Mouse (Mus musculus): Measurements from ENCODE around the gene Mcts1.
A peak's percentile ranks its signal among the peaks of the same experiment; 100 is the strongest.

The Mcts1 gene

DNA sequence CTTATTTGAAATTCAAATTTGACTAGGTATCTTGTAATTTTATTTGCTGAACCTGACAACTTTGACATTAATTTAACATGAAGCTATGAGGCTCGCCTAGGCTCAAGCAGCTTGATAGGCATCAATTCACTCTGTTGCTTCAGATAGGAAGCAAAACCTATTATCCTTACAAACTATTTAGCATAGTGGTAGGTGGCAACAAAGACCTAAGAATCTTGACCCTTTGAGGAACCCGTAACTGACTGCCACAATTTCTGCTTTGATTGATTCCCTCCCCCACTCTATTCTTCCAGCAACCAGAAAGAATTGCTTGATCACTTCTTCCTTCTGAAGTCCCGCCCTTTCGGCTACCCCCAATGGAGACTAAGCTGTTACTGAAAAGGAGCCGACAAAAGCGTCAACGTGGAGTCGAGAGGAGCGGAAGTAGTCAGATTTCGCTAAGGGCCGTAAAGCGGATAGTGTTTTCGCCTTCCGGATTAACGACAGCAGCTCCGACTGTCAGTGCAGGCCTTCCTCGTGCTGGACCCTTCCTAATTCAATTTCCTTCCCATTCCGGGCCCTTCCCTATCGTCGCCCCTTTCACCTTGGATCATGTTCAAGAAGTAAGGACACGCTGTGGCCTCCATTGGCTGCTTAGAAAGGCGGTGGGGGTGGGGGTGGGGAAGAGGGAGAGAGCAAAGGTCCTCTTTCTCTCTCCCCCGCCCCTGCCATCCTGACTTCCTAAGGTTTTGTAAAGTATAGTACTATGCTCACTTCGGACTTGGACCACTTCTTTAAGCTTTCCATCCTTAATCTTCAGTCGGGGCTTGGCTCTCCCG, at the start of gene Mcts1:
Gene Mcts1 (plus strand): TSS at position 402 of the 818 bp plus-strand sequence.
- peak; percentile 86 for DNase-seq (ENCODE audit: low read depth, low spot score)

- DNase-seq (ENCODE audit: low read depth, low spot score) = no peak
These were observed 47.1 kb upstream of the Mcts1 start for GRCm38 (mm10) chrX:38553255-38553654.

GRCm38 (mm10) chrX:38563941-38564541, 36.3 kb upstream of the Mcts1 start:
- DNase-seq (ENCODE audit: low read depth, low spot score) = peak; percentile 2

- peak; percentile 90 for DNase-seq (ENCODE audit: low read depth, low spot score)
These were observed 35.7 kb upstream of the Mcts1 start for GRCm38 (mm10) chrX:38564542-38565175.

- DNase-seq (ENCODE audit: low read depth, low spot score) = no peak
These were observed 35.2 kb upstream of the Mcts1 start for GRCm38 (mm10) chrX:38565176-38565542.

DNA sequence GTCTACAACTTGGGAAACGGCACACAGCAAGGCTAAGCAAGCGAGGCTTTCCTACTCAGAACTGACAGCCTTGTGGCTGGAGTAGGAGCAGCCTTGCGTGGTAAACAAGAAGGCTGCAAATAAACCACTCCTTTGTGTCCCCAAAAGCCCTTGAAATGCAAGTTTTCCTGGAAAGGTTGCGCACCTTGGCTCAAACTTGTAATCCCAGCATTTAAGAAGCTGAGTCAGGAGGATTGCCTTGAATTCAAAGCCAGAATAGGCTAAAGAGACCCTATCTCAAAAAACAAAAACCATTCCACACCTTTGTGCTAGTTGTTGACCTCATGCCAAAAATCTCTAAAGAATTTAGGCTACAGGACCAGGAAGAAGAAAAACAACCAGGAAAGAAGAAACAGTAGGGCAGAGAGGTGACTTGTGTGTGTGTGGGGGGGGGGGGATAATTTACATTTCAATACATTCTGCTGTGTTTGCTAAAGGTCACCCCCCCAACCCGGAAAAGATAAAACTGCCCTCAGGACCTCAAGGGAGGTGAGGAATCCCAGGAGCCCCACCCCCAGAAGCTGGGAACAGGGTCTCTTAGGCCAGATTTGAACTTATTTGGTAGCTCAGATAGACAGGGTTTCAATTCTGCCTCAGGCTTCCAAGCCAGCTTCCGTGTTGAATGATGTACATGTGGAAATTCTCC, 33.7 kb upstream of the Mcts1 start:
- DNase-seq (ENCODE audit: low read depth, low spot score) = no peak

- DNase-seq (ENCODE audit: low read depth, low spot score) = no peak
These were observed 24.3 kb upstream of the Mcts1 start, which contains the start of gene Cul4b for GRCm38 (mm10) chrX:38576078-38576477. Cul4b (minus strand) TSS chrX:38576196.

- DNase-seq (ENCODE audit: low read depth, low spot score) = no peak
These were observed 19.2 kb upstream of the Mcts1 start for GRCm38 (mm10) chrX:38581140-38581539.

DNA sequence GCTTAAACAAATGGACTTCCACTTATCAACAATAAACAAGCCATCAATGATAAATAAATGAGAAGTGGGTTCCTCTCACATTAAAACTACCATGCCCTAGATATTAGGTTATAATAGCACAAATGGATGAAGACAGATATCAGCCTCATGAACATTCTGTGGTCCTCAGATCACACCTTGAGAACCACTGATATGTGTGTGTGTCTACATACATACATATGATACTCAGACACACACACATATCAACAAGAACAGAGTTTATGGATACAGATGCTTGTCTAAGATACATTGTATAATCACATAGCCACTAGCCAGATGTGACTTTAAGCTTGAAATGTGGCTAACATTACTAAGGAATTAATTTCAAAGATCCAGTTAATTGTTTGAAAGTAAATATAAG, 17.1 kb upstream of the Mcts1 start:
- no peak for DNase-seq (ENCODE audit: low read depth, low spot score)

DNA sequence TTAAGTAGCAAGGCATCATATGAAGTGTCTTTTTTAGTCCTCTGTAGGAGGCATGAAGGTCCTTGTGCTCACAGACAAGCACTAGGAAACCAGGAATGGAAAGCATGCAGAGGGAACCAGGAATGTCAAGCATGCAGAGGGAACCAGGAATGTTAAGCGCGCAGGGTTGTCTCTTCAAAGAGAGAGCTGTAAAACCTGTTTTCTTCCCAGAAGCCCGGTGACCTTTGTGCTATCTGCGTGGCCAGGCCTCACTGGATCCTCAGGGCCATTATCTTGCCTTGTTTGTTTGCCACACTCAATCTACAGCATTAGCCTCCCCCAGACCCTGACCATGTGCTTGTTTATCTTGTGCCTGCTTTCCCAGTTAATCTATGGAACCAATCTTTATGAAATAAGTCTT, 10.6 kb upstream of the Mcts1 start:
- DNase-seq (ENCODE audit: low read depth, low spot score) = peak; percentile 56

- no peak for DNase-seq (ENCODE audit: low read depth, low spot score)
These were observed 8.6 kb upstream of the Mcts1 start for GRCm38 (mm10) chrX:38591749-38592148.

- peak; percentile 21 for DNase-seq (ENCODE audit: low read depth, low spot score)
These were observed 7.0 kb upstream of the Mcts1 start for GRCm38 (mm10) chrX:38593180-38593889.

- DNase-seq (ENCODE audit: low read depth, low spot score) = peak; percentile 11
These were observed 604 bp downstream of the Mcts1 start for GRCm38 (mm10) chrX:38600995-38601369.

- peak; percentile 88 for DNase-seq (ENCODE audit: low read depth, low spot score)
These were observed 34.6 kb downstream of the Mcts1 start, which contains the start of gene C1galt1c1 for GRCm38 (mm10) chrX:38634801-38635637. C1galt1c1 (minus strand) TSS chrX:38635087.

GRCm38 (mm10) chrX:38635638-38635931, 35.2 kb downstream of the Mcts1 start:
- no peak for DNase-seq (ENCODE audit: low read depth, low spot score)

- no peak for DNase-seq (ENCODE audit: low read depth, low spot score)
These were observed 41.1 kb downstream of the Mcts1 start for GRCm38 (mm10) chrX:38641435-38641834.

DNA sequence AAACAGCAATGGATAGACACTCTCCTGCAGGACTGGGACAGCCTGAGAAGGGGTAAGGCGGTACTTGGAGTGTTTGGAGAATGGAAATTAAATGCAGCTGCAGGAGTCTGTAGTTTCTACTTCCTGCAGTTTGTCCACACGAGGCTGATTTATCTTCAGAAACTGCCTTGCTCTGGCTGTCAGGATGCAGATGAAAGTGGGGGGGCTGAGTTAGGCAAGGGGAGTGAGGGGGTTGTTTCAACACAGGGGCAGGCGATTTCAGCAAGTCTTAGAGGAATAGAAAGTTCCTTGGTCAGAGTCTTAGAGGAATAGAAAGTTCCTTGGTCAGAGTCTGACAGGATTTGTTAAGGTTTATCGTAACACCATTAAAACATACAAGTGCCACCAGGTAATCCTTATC, 41.8 kb downstream of the Mcts1 start:
- DNase-seq (ENCODE audit: low read depth, low spot score) = no peak

- DNase-seq (ENCODE audit: low read depth, low spot score) = no peak
These were observed 50.1 kb downstream of the Mcts1 start for GRCm38 (mm10) chrX:38650404-38651039.

DNA sequence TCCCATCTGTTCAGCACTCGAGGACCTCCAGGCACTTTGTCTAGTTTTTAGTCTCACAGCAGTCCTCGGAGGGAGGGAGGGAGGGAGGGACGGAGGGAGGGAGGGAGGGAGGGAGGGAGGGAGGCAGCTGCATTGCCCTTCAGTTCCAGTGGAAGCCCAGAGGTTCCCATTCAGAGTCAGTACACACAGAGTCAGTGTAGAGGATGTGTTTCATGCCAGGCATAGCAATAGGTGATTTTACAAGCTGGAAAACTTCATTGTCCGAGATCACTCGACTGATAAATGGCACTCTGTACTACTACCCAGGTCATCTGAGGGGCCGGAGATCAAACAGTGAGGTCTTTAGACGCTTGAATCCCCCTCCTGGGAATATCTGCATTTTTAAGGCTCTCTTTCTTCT, 50.8 kb downstream of the Mcts1 start:
- no peak for DNase-seq (ENCODE audit: low read depth, low spot score)

DNA sequence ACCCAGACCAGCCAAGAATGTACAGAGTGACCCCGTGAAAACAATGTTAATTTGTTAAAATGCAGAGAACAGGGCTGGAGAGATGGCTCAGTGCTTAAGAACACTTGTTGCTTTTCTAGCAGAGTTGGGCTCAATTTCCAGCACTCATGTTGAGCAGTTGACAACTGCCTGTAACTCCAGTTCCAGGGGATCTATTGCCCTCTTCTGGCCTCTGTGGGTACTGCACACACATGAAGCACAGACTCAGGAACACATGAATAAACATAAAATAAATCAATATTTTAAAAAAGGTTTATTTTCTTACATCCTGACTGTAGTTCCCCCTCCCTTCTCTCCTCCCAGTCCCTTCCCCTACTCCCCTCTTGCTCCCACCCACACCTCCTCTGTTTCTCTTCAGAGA, 52.8 kb downstream of the Mcts1 start:
- DNase-seq (ENCODE audit: low read depth, low spot score) = no peak

All from mesoderm, embryonic 11.5 days (tissue).